Mouse (Mus musculus) regulatory T cell (primary cell): ENCODE measurements around the gene Rb1.

ENCODE experiments used
- in situ Hi-C: fragments of 300-600 bp; cut with MboI, MseI; formaldehyde crosslinking; loops from one replicate; pipeline ENCODE4 v1.15.1; 2025; ENCODE audit warnings: high pct_unique_total_duplicates

Gene Rb1

GRCm38 (mm10) chr14:73163363-73163998 lies 162.1 kb downstream of the Rb1 start:
- in situ Hi-C loops: no loop called here

DNA sequence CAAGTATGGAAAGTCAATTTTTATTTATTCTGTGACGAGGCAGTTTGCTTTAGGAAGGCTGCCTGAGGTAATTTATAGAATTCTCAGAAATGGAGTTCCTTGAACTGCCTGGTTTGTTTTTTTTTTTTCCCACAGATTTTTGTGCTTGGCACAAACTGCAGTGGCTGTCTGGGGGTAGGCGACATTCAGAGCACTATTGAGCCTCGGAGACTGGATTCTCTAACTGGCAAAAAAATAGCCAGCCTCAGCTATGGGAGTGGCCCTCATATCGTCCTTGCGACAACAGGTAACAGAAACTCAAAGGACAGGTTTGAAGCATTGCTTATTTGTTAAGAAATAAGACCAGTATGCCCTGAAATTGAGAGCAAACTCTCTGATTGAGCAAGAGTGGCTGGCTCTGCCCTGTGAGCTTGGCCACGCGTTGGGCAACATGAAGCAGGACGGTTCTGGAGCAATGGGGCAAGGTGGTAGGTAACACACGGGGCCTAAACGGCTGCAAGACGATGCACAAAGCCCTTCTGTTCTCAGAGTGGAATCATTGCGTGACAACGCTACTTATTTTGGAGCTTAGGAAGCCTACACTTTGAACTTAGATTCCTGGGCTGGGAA lies 163.3 kb downstream of the Rb1 start:
- in situ Hi-C loops: no loop called here

- in situ Hi-C loops: no loop called here
These were observed 164.3 kb downstream of the Rb1 start for GRCm38 (mm10) chr14:73161303-73161702.

DNA sequence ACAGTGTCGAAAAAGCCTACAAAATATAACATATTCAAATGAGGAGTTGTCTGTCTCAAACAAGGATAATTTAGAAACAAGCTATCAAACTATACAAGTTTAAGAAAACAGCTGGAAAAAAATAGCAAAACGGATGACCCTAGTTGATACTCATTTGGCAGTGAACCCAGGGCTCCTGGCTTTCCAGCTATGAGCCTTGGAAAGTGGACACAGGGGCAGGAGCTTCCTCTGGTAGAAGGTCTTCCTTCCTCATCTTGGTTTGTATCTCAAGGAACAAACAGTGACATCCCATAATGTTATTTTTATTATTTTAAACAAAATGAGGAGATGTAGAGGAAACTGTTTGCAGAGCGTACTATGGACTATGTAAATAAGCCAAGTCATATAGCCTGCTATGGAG lies 177.5 kb downstream of the Rb1 start:
- in situ Hi-C loops: no loop called here

GRCm38 (mm10) chr14:73146721-73147120 lies 178.9 kb downstream of the Rb1 start:
- in situ Hi-C loops: no loop called here

DNA sequence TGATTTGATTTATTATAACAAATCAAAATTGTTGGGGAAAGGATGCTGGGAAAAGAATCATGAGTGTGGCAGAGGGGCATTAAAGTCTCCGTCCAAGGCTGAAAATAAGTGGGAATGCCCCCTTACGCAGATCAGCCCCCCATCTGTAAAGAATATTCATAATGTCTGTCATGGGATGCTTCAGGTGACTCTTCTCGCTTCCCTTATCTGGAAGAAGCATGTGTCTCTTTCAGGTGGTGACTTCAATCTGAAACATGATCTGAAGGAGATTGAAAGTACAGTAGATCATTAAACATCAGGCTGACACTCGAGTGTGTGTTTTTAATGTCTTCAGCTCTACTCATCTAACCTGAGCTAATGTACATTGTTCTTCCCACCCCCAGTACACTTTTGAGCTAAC lies 180.1 kb downstream of the Rb1 start:
- in situ Hi-C loops: no loop called here

- in situ Hi-C loops: no loop called here
These were observed 181.8 kb downstream of the Rb1 start for GRCm38 (mm10) chr14:73143710-73144420.

GRCm38 (mm10) chr14:73142896-73143709 lies 182.5 kb downstream of the Rb1 start:
- in situ Hi-C loops: no loop called here

DNA sequence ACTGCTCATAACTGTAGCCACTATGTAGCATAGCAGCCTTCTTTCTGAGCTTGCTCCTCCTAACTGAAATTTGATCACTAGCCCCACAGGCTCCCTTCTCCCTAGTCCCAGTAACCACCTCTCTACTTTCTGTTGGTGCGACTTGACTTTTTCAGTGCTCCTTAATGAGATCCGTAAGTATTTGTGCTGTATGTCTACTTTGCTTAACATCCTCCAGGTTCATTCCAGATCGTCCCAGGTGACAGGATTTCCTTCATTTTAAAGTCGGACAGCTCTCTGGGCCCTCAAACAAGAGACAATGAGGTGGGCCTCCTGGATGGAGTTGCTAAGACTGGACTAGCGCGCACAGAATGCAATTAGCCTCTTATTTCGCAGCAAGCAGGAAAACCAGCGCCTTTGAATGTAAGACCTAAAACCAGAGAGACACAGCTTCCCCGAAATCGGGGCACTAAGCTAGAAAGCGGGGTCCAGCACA lies 183.2 kb downstream of the Rb1 start:
- in situ Hi-C loops: no loop called here

DNA sequence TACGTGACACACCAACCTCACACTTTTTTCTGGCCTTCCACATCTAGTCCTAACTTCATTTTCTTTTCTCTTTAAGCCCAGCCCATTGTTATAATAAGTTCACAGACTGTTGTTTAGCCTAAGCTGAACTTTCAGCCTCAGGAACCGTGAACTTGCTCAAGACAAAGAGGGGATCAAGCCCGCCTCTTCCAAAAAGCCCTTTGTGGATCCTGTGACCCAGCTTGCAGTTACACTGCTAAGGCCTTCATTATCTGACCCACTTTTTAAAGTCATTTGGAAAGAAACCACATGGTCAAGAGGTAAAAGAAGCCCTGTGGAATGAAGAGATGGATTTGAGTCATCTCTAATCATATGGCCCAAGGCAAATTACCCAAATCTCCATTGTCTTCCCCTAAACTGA lies 183.8 kb downstream of the Rb1 start:
- in situ Hi-C loops: no loop called here

GRCm38 (mm10) chr14:73139866-73140265 lies 185.8 kb downstream of the Rb1 start:
- in situ Hi-C loops: no loop called here

DNA sequence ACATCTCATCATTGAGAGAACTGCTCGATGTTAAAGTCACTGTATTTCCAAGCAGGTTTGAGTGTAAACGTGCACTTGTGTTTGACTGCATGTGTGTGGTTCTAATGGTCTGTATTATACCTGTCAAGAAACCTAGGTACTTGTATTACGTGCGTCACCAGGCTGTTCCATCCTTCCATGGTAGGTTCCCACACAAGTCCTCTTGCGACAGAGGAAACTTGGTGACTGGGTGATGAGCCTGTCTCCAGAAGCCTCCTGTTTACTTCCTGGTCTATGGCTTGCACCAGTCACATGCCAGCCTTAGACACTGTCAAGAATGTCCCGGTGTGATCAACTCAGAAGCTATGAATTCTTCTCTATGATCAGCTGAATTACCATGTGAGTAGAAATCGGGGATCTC lies 187.1 kb downstream of the Rb1 start:
- in situ Hi-C loops: no loop called here

DNA sequence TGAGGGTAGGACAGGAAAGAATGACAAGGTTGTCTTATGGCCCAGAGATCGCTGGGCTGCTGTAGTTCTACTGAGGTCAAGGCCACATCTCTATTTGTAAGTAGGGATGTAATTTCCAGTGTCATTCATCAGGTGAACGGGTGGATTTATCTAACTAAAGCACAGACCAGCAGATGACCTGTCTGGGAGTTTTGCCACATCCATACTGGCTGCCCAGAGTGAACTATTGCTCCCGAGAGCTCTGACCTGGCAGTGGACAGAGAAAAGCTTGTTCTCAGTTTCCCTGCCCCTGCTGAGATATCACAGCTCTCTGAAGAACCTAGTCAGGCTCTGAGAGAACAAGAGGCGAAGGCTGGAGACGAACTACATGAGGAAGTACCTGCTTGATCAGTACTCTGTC lies 188.4 kb downstream of the Rb1 start:
- in situ Hi-C loops: no loop called here
